Mouse (Mus musculus): Measurements from ENCODE around the gene Lmx1b. TPM values are rescaled to one million over a fixed set of nuclear protein-coding genes. Genes with fewer than 3 reads are reported as not detected.

Gene Lmx1b
- polyA plus RNA-seq, 1 experiment from 2014 or later, result 0.74 TPM

- peaks cover 61% of the 10 kb centered on the region for H3K27me3 ChIP-seq
- no peak overlapping the region for H3K4me3 ChIP-seq
- H3K4me1 ChIP-seq, result no peaks in the 10 kb centered on the region; the same call in 1 of the 2 replicates
- no peak overlapping the region for H3K9ac ChIP-seq
- ATAC-seq (ENCODE audit: insufficient number of reproducible peaks, insufficient read depth, low FRiP score, low TSS enrichment), result no peak
- H3K9me3 ChIP-seq, result no peaks in the 10 kb centered on the region
- no peaks in the 10 kb centered on the region for H3K36me3 ChIP-seq
- H3K27ac ChIP-seq, result no peak overlapping the region
- H3K4me2 ChIP-seq (replicated peaks), result no peak overlapping the region
- 53% methylated on average over 16 of the region's 16 CpGs for WGBS
Measured at GRCm38 (mm10) chr2:33571219-33571824, 69.0 kb downstream of the Lmx1b start.

- H3K27ac ChIP-seq, result no peak overlapping the region
- WGBS, result 68% methylated on average over 10 of the region's 10 CpGs
- H3K4me2 ChIP-seq (replicated peaks), result no peak overlapping the region
- no peak for ATAC-seq (ENCODE audit: insufficient number of reproducible peaks, insufficient read depth, low FRiP score, low TSS enrichment)
- no peaks in the 10 kb centered on the region for H3K9me3 ChIP-seq
- H3K4me3 ChIP-seq, result no peak overlapping the region
- H3K27me3 ChIP-seq, result peaks cover 56% of the 10 kb centered on the region
- H3K36me3 ChIP-seq, result no peaks in the 10 kb centered on the region
- no peak overlapping the region for H3K9ac ChIP-seq
- H3K4me1 ChIP-seq, result no peaks in the 10 kb centered on the region
Measured at GRCm38 (mm10) chr2:33569698-33570097, 70.6 kb downstream of the Lmx1b start.

GRCm38 (mm10) chr2:33569240-33569639 lies 71.1 kb downstream of the Lmx1b start:
- H3K27ac ChIP-seq, result no peak overlapping the region
- no peak overlapping the region for H3K9ac ChIP-seq
- no peak for ATAC-seq (ENCODE audit: insufficient number of reproducible peaks, insufficient read depth, low FRiP score, low TSS enrichment)
- no peaks in the 10 kb centered on the region for H3K4me1 ChIP-seq
- no peaks in the 10 kb centered on the region for H3K36me3 ChIP-seq
- H3K4me2 ChIP-seq (replicated peaks), result no peak overlapping the region
- H3K27me3 ChIP-seq, result peaks cover 53% of the 10 kb centered on the region
- WGBS, result 24% methylated on average over 9 of the region's 9 CpGs
- no peak overlapping the region for H3K4me3 ChIP-seq
- H3K9me3 ChIP-seq, result no peaks in the 10 kb centered on the region

- Histone ChIP-seq H3K27me3 (peaks cover 43% of the 10 kb centered on the region), H3K9ac (no peak overlapping the region)
Measured at GRCm38 (mm10) chr2:33565886-33566285, 74.4 kb downstream of the Lmx1b start.

GRCm38 (mm10) chr2:33564748-33565147 lies 75.6 kb downstream of the Lmx1b start:
- H3K4me2 ChIP-seq (replicated peaks), result no peak overlapping the region
- H3K9me3 ChIP-seq, result no peaks in the 10 kb centered on the region
- no peak overlapping the region for H3K4me3 ChIP-seq
- no peak for ATAC-seq (ENCODE audit: insufficient number of reproducible peaks, insufficient read depth, low FRiP score, low TSS enrichment)
- peaks cover 39% of the 10 kb centered on the region for H3K27me3 ChIP-seq
- H3K36me3 ChIP-seq, result no peaks in the 10 kb centered on the region
- H3K4me1 ChIP-seq, result no peaks in the 10 kb centered on the region
- WGBS, result 85% methylated on average over 9 of the region's 9 CpGs
- no peak overlapping the region for H3K9ac ChIP-seq
- H3K27ac ChIP-seq, result no peak overlapping the region

More at GRCm38 (mm10) chr2:33565886-33566285, 74.4 kb downstream of the Lmx1b start:
- H3K4me1 ChIP-seq, result no peaks in the 10 kb centered on the region
- 68% methylated on average over 4 of the region's 4 CpGs for WGBS
- H3K4me2 ChIP-seq (replicated peaks), result no peak overlapping the region
- no peak overlapping the region for H3K27ac ChIP-seq
- no peaks in the 10 kb centered on the region for H3K9me3 ChIP-seq
- H3K4me3 ChIP-seq, result no peak overlapping the region
- H3K36me3 ChIP-seq, result no peaks in the 10 kb centered on the region
- no peak for ATAC-seq (ENCODE audit: insufficient number of reproducible peaks, insufficient read depth, low FRiP score, low TSS enrichment)

GRCm38 (mm10) chr2:33559752-33560151 lies 80.6 kb downstream of the Lmx1b start:
- Histone ChIP-seq H3K27me3 (peaks cover 24% of the 10 kb centered on the region; the same call in 1 of the 2 replicates), H3K4me3 (no peak overlapping the region), H3K4me2 (replicated peaks) (no peak overlapping the region), H3K9me3 (no peaks in the 10 kb centered on the region), H3K9ac (no peak overlapping the region), H3K27ac (no peak overlapping the region), H3K4me1 (peaks cover 9% of the 10 kb centered on the region; the same call in 1 of the 2 replicates), H3K36me3 (no peaks in the 10 kb centered on the region)
- ATAC-seq (ENCODE audit: insufficient number of reproducible peaks, insufficient read depth, low FRiP score, low TSS enrichment), result no peak
- 6% methylated on average over 6 of the region's 6 CpGs for WGBS

- no peak overlapping the region for H3K27ac ChIP-seq
- 25% methylated on average over 7 of the region's 7 CpGs for WGBS
- no peak overlapping the region for H3K4me3 ChIP-seq
- peaks cover 9% of the 10 kb centered on the region; the same call in 1 of the 2 replicates for H3K4me1 ChIP-seq
- H3K36me3 ChIP-seq, result no peaks in the 10 kb centered on the region
- peaks cover 24% of the 10 kb centered on the region; the same call in 1 of the 2 replicates for H3K27me3 ChIP-seq
- no peak overlapping the region for H3K9ac ChIP-seq
- H3K9me3 ChIP-seq, result no peaks in the 10 kb centered on the region
- no peak overlapping the region for H3K4me2 ChIP-seq (replicated peaks)
- ATAC-seq (ENCODE audit: insufficient number of reproducible peaks, insufficient read depth, low FRiP score, low TSS enrichment), result no peak
Measured at GRCm38 (mm10) chr2:33559334-33559733, 81.0 kb downstream of the Lmx1b start.

- WGBS, result 8% methylated on average over 6 of the region's 6 CpGs
- no peak overlapping the region for H3K4me2 ChIP-seq (replicated peaks)
- H3K27ac ChIP-seq, result no peak overlapping the region
- H3K9me3 ChIP-seq, result no peaks in the 10 kb centered on the region
- no peaks in the 10 kb centered on the region for H3K36me3 ChIP-seq
- H3K4me1 ChIP-seq, result peaks cover 9% of the 10 kb centered on the region; the same call in 1 of the 2 replicates
- no peak overlapping the region for H3K9ac ChIP-seq
- H3K4me3 ChIP-seq, result no peak overlapping the region
- ATAC-seq (ENCODE audit: insufficient number of reproducible peaks, insufficient read depth, low FRiP score, low TSS enrichment), result no peak
- peaks cover 24% of the 10 kb centered on the region; the same call in 1 of the 2 replicates for H3K27me3 ChIP-seq
Measured at GRCm38 (mm10) chr2:33558233-33558632, 82.1 kb downstream of the Lmx1b start.

GRCm38 (mm10) chr2:33555573-33555972 lies 84.7 kb downstream of the Lmx1b start:
- peaks cover 18% of the 10 kb centered on the region; the same call in 1 of the 2 replicates for H3K27me3 ChIP-seq
- H3K4me2 ChIP-seq (replicated peaks), result no peak overlapping the region
- no peak for ATAC-seq (ENCODE audit: insufficient number of reproducible peaks, insufficient read depth, low FRiP score, low TSS enrichment)
- H3K27ac ChIP-seq, result no peak overlapping the region
- no peaks in the 10 kb centered on the region for H3K9me3 ChIP-seq
- no peak overlapping the region for H3K9ac ChIP-seq
- no peak overlapping the region for H3K4me3 ChIP-seq
- no peaks in the 10 kb centered on the region for H3K36me3 ChIP-seq
- 69% methylated on average over 8 of the region's 8 CpGs for whole genome bisulfite sequencing
- H3K4me1 ChIP-seq, result peaks cover 9% of the 10 kb centered on the region; the same call in 1 of the 2 replicates

GRCm38 (mm10) chr2:33552672-33553071 lies 87.6 kb downstream of the Lmx1b start:
- WGBS, result 51% methylated on average over 5 of the region's 5 CpGs
- H3K9ac ChIP-seq, result no peak overlapping the region
- H3K27me3 ChIP-seq, result 0 out of 2 replicates have a peak, but pooled peaks cover under 1% of the 10 kb centered on the region
- no peaks in the 10 kb centered on the region for H3K9me3 ChIP-seq
- H3K27ac ChIP-seq, result no peak overlapping the region
- H3K36me3 ChIP-seq, result no peaks in the 10 kb centered on the region
- ATAC-seq (ENCODE audit: insufficient number of reproducible peaks, insufficient read depth, low FRiP score, low TSS enrichment), result no peak
- H3K4me1 ChIP-seq, result no peaks in the 10 kb centered on the region
- H3K4me3 ChIP-seq, result no peak overlapping the region
- no peak overlapping the region for H3K4me2 ChIP-seq (replicated peaks)

GRCm38 (mm10) chr2:33547595-33547994 lies 92.7 kb downstream of the Lmx1b start:
- ATAC-seq (ENCODE audit: insufficient number of reproducible peaks, insufficient read depth, low FRiP score, low TSS enrichment), result no peak
- no peak overlapping the region for H3K27ac ChIP-seq
- peaks cover 39% of the 10 kb centered on the region for H3K27me3 ChIP-seq
- H3K4me3 ChIP-seq, result no peak overlapping the region
- no peak overlapping the region for H3K9ac ChIP-seq
- H3K36me3 ChIP-seq, result no peaks in the 10 kb centered on the region
- no peaks in the 10 kb centered on the region for H3K9me3 ChIP-seq
- H3K4me1 ChIP-seq, result peaks cover 22% of the 10 kb centered on the region
- WGBS, result 86% methylated on average over 2 of the region's 2 CpGs
- no peak overlapping the region for H3K4me2 ChIP-seq (replicated peaks)

- Histone ChIP-seq H3K9me3 (no peaks in the 10 kb centered on the region), H3K4me3 (no peak overlapping the region), H3K36me3 (no peaks in the 10 kb centered on the region), H3K9ac (no peak overlapping the region), H3K27me3 (peaks cover 40% of the 10 kb centered on the region), H3K27ac (0 out of 2 replicates have a peak overlapping the region, but pooled peaks have one; percentile 4), H3K4me1 (peaks cover 22% of the 10 kb centered on the region), H3K4me2 (replicated peaks) (no peak overlapping the region)
- WGBS, result 31% methylated on average over 6 of the region's 6 CpGs
- ATAC-seq (ENCODE audit: insufficient number of reproducible peaks, insufficient read depth, low FRiP score, low TSS enrichment), result no peak; the same call in 1 of the 2 replicates
Measured at GRCm38 (mm10) chr2:33546879-33547278, 93.4 kb downstream of the Lmx1b start.

Measured in embryonic facial prominence, embryonic 12.5 days (tissue).